Mouse (Mus musculus): ENCODE data around the gene Oip5. TPM values are rescaled to one million over a fixed set of nuclear protein-coding genes. Genes with fewer than 3 reads are reported as not detected.
"Not testable (repeated sequence)": the region's sequence is repeated elsewhere in the genome, so short reads cannot be mapped to it uniquely, and the experiment has no call there.

Oip5 gene
- 12.2 and 19.0 TPM in 2 replicates for total RNA-seq (2014; fragmentation: Nextera tagmentation)
- 17.7 and 19.9 TPM in 2 replicates for total RNA-seq (2017)

DNA sequence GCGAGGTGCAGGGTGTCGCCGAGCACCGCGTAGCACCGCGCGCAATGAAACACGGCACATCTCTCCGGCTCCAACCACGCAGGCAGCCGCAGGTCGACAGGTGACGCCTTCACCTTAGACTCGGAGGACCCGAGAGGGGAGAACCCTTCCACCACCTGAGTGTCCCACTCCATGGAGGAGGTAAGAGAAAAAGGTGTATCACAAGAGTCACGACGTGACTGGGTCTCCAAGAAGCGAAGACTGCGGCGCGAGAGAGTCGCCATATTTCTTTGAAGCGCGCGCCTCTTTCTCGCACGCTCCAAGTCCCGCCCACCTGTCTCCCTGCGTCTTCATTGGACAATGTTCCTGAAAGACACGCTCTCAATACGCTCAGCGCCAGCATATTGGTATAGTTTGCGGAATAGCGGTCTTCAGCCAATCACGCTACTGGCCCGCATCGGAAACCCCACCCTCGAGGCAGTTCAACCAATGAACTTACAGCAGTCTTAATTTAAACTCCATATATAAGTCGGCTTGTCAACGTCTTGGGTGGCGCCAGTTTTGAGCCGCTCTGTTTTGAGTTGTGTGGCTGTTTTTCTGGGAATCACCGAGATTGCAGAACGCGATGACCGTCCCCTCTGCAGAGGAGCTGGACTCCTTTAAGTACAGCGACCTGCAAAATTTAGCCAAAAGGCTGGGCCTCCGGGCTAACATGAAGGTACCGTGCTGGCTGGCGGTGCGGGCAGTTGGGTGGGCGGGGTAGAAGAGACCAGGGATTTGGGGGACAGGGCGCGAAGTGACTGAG is at the start of gene Oip5, which contains the start of gene Nusap1:
Oip5 (minus strand) TSS at position 271 of the 784 bp plus-strand sequence.
Nusap1 (plus strand) TSS at position 100 of the 784 bp plus-strand sequence.
- ATAC-seq (replicated peaks; ENCODE audit: poor library complexity, severe bottlenecking): peak; percentile 99

DNA sequence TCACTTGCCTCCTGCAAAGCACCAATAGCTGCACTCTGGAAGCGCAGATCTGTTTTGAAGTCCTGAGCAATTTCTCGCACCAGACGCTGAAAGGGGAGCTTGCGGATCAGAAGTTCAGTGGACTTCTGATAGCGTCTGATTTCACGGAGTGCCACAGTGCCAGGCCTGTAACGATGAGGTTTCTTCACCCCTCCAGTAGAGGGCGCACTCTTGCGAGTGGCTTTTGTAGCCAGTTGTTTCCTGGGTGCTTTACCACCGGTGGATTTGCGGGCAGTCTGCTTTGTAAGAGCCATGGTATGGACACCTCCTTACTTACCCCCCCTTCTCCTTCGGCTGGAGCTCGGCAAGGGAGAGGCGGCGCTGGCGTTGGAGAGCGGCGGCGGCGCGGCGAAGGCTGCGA is 47.5 kb upstream of the Oip5 start:
- not testable (repeated sequence) for ATAC-seq (replicated peaks; ENCODE audit: poor library complexity, severe bottlenecking)

DNA sequence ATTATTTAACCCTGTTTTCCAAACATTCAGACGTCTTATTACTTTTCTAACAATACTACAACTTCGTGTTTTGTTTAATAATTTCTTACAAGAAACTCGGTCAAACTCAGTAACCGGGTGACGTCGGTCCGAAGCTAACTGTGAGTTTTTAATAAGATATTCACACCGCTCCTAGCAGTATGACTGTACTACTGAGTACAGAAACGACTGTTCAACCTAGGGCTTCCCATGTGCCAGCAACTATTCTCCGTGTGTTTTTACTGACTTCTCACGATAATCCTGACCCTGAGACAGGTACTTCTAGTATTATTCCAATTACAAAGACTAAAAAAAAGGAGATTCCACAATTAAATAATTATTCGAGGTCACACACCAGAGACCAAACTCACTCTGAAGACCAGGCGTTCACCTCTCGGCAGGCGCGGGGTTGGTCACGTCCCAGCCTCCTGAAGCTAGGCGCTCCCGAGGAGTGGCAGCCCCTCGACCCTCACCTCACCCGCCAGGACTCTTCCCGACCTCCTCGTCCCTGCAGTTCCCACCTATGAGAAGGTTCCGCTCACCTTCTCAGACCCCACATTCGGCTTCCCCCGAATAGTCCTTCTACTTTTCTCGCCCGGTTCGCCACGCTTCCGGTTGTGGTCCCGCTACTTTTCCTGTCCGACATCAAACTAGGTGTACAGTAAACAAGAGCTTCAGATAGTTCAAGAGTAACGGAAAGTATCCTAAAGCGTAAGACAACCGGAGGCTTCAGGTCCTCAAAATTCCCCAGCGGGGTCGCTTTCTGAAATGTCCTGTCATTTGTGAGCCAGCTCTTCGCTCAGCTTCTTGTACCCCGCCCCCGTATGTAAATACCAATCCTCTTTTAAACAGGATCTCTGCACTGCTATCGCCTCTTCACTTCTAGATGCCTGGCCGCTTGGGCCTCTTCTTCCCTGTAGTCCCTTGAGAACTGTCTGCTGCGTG is 44.2 kb upstream of the Oip5 start, which contains the start of gene Ndufaf1:
Ndufaf1 (minus strand) TSS at position 608 of the 963 bp plus-strand sequence.
- peak; percentile 86 for ATAC-seq (replicated peaks; ENCODE audit: poor library complexity, severe bottlenecking)

DNA sequence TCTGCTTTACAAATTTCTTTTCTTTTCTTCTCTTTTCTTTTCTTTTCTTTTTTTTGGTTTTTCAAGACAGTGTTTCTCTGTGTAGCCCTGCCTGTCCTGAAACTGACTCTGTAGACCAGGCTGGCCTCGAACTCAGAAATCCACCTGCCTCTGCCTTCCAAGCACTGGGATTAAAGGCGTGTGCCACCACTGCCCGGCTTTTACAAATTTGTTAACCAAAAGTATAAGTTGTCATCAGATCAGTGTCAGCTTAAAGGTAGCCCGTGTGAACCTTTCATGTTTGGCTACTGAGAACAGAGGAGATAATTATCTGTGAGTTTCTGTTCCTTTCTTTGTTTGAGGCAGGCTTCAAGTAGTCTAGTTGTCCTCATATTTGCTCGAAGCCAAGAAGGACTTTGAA is 26.0 kb upstream of the Oip5 start:
- no peak for ATAC-seq (replicated peaks; ENCODE audit: poor library complexity, severe bottlenecking)

DNA sequence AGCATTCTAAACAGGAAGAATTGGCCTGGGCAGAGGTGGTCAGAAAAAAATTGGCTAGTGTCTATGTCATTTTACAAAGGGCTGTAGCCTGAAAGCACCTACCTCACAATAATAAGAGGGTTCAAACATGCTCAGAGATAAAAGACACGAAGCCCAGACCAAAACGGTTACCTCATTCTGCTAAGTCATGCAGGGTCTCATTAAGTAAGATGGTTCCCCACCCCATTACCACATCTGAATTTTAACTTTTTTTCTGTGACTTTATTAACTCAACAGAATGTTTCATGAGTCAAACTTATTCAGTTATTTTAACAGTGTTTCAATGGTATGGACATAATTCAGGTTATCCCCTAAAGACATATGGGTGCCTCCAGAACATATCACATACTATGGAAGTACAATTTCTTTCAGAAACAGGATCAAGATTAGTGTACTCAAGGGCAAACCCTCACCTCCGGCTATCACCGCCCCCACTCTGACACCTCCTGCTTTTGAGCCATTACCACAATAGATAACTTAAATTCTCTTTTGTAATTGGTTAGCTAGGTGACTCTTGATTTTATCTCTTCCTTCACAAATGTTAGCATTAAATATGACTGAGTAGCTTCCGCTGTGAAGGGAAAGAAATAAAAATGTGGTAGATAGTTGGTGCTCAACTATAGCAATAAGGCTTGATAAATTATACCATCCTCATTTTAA is 23.1 kb upstream of the Oip5 start:
- ATAC-seq (replicated peaks; ENCODE audit: poor library complexity, severe bottlenecking): no peak

DNA sequence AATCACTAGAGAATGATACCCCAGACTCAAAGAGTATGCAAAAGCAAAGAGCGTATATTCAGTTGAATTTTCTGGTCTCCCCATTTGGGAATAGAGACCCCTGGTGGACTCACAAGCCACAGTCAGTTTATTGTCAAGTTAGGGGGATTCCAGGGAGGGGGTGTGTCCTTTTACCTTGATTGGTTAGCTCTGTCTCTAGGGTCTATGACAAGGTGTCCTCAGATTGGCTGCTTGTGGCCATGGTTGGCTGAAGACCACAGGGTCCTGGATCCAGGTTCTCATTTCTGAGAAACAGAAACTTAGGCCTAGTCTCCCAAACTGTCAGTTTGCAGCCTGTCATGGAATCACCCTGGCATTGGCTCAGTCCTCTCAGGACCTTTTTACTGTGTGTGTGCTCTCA is 18.5 kb upstream of the Oip5 start:
- ATAC-seq (replicated peaks; ENCODE audit: poor library complexity, severe bottlenecking): no peak

DNA sequence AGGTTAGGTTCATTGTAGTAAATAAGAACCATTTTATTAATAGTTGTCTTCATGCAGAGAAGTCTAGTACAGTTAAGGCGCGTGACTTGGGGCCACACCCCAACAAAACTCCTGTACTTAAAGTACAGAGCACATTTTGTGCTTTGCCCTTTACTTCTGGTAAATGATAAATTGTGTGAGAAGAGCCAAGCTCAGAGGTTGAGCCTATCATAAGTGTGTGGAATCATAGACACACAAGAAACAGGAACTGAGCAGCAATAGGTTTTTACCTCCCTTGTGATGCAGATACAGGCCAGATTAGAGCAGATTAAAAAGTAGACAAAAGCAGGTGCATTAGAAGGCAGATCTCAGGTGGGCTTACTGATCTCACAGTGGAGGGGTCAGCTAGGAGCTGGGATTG is 3.0 kb upstream of the Oip5 start:
- ATAC-seq (replicated peaks; ENCODE audit: poor library complexity, severe bottlenecking): no peak

DNA sequence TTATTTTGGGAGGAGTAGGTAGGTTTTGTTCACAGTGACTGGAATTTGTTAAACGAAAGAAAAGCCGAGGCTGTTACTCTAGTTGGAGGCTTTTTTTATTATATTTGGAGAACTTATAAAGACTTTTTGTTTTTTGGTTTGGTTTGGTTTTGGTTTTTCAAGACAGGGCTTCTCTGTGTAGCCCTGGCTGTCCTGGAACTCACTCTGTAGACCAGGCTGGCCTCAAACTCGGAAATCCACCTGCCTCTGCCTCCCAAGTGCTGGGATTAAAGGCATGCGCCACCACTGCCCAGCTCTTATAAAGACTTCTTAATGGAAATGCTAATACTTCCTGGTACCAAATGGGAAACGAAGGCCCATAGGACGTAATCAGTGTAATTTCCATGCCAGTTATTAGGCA is 733 bp upstream of the Oip5 start:
- not testable (repeated sequence) for ATAC-seq (replicated peaks; ENCODE audit: poor library complexity, severe bottlenecking)

DNA sequence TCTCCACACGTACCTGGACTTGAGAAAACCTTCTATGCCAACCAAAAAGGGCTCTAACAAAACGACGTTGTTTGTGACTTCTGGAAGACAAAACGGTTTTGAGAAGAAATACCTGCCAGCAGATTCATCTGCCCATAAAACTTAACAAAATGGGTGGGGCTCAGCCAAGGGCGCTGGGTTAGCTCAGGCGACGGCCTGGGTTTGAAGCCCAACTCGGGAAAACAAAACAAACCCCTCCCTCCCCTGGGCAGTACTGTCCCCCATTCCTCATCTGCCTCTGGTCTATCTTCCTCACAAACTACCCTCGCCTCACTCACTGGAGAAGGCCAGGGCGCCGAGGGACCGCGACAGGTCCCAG is 449 bp downstream of the Oip5 start:
- ATAC-seq (replicated peaks; ENCODE audit: poor library complexity, severe bottlenecking): no peak

DNA sequence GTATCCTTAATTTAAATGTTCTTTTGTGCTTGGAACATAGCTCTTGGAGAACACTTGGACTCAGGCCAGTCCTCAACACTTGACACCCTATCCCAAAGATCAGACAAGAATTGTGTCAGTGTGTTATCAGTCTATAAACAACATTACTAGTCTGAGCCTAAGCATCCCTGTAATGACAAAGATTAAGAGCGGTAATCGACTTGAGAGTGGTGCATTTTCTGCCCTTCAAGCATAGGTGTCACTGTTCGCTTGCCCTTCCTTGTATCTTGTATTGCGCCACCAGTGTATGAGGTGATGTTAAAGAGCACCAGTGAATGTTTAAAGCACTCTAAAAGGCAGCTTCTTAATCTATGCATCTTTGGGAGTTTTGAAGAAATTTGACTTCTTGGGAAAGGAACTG is 11.2 kb downstream of the Oip5 start:
- ATAC-seq (replicated peaks; ENCODE audit: poor library complexity, severe bottlenecking): peak; percentile 37; the same call in 1 of the 2 replicates

DNA sequence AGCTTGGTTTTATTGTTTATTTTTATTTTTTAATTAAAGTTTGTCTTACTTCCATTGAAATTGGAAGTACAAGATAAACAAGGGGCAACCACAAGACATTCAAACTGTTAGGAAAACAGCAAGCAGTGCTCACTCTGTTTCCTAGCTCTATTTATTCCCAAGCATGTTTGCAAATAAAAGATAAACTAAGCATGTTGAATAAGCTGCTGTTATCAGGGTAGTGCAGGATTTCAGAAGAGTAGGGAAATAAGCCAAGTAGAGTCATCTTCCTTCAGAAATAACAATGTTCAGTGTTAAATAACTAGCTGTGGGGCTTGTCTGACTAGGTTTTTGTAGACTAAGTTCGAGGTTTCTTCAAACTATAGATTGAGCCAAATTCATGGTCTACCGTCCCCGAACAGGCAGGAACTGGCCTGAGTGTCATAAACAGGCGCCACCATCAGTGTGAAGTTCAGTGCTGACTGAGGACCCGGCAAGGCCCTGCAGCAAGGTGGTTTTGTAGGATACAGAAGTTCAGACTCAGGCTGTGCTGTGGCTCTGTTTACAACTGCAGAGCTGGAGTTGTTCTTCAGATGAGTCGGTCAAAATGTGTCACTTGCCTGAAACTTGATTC is 12.8 kb downstream of the Oip5 start:
- no peak for ATAC-seq (replicated peaks; ENCODE audit: poor library complexity, severe bottlenecking)

DNA sequence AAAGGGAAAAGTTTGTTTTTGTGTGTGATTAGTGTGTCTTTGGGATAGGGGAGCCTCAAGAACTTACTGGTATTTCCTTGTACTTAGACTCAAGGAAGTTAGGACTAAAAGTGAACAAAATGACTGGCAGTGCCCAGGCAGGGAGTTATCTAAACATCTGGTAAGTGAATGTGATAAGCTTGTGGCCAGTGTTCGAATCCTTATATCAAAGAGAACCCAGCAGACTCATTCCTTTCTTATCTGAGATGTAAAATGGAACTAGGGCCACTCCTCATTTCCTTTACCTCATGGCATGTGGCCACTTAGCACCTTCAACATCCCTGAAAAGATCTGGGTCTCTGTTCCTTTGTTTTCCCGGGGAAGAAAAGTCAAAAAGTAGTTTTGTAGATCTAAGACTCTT is 14.4 kb downstream of the Oip5 start:
- ATAC-seq (replicated peaks; ENCODE audit: poor library complexity, severe bottlenecking): no peak

DNA sequence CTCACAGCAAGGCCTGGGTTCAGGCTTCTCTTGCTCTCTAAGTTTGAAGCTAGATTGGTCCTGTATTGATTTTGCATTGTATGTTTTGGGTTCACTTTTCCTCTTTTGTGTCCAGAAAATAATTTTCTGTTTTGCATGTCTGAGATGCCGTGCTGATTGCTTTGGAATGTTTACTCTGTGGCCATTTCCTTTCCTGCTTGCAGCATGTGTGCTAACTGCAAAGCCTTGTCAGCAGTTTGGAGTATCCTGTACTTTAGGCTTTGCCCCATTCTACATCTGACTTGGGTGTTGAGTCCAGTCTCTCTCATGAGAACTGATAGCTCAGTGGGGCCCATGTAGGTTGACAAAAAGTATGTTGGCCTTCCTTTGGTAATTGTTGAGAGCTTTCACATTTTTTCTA is 15.8 kb downstream of the Oip5 start:
- no peak for ATAC-seq (replicated peaks; ENCODE audit: poor library complexity, severe bottlenecking)

DNA sequence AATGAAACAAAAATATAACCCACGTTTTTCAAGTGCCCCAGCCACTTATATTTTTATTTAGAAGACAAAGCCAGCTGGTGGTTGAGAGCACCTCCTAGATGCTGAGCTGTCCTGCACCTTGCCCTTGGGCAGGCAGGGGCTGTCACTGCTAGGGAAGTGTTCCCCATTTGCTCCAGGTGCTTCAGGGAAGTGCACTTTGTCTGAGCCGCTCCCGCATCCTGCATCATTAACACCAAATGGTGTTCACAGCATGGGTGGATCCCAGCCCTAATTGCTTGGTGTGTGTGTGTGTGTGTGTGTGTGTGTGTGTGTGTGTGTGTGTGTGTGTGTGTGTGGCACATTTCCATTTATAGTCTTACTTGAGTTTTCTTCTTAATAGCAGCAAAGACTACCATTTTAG is 16.7 kb downstream of the Oip5 start:
- ATAC-seq (replicated peaks; ENCODE audit: poor library complexity, severe bottlenecking): not testable (repeated sequence)

DNA sequence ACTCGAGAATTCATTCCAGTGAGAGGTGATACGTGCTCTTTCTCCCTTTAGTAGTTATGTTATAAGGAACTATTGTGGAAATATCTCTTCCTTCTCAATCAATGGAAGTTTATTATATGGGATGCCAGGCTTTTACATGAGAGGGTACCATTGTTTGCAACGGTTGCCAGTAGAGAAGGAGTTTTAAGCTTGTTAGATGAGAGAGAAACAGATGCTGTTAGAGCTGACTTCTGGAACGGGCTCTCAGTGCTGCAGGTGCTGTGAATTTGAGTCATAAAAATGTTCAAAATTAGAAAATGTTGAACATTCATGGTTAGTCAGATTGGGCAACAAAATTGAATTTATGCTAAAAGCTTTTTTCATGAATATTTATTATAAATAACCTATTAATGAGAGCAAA is 17.2 kb downstream of the Oip5 start:
- no peak for ATAC-seq (replicated peaks; ENCODE audit: poor library complexity, severe bottlenecking)

DNA sequence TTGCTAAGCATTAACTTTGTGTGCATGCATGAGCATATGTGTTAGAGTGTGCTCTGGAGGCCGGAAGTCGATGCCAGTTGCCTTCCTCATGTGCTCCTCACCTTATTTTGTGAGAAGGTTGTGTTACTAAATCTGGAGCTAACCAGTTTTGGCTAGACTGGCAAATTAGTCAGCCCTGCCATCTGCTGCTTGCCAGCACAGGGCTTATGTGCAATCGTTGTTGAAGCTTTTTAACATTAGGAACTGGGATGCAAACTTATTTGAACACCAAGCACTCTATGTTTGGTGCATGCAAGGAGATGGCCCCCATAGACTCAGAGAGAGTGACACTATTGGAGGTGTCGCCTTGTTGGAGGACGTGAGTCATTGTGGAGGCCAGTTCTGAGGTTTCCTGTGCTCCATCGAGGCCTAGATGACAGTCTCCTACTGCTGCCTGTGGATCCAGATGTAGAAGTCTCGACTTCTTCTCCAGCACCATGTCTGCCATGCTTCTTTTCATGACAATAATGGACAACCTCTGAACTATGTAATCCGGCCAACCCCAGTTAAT is 21.4 kb downstream of the Oip5 start:
- 0 out of 2 replicates have a peak, but pooled peaks have one; percentile 11 for ATAC-seq (replicated peaks; ENCODE audit: poor library complexity, severe bottlenecking)

DNA sequence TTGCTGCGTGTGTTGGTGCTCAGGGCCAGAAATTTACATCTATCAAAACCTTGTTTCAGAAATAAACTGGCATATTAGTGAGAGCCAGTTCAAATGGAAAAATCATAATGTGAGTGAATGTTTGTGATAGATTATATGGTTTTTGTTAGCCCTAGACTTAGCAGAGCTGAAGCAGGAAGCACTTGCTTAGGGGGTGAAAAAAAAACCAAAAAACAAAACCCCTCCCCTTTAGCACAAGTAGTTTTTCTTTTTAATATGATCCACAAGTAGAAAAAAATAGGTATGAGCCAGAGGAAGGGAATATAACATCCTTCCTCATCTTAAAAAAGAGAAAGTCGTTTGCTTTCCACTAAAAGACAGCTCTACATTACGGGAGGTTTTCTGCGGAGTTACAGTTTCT is 23.0 kb downstream of the Oip5 start:
- ATAC-seq (replicated peaks; ENCODE audit: poor library complexity, severe bottlenecking): no peak

DNA sequence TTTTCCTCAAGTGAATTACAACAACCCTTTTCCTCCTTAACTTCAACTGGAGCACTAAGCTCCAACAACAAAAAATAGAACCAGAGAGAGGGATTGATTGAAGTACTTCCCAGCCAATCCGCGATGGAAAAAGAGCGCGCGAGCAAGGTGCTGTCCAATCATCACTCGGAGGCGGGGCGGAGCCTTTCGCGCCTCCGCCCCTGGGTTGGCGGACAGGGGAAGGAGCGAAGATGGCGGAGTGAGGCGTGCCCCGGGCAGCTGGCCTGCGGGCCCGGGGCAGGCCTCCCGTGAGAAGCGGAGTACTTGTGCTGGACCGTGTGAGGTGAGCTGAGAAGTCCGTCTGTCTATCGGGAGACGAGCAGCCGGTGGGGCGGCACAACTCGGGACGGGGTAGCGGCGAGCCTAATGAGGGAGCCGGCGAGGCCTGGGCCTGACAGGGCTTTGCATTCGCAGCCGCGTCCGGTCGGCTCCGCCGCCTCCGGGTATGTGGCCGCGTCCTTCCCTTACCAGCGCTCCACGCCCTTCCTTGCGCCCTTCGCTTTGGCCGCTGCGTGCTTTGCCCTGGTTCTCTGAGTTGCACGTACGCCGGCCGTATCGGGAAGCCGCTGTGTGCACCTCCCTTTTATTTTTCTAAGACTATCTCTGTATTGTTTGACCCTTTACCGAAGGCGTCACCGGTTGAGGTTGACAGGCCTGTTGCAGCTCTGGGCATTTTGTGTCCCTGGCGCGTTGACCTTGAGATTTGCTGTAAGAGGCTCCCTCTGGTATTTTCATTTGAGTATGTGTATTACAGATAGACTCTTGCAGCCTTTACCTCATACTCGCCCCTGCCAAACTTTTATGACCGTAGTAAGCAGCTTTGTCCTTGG is 23.9 kb downstream of the Oip5 start:
- peak; percentile 98 for ATAC-seq (replicated peaks; ENCODE audit: poor library complexity, severe bottlenecking)

DNA sequence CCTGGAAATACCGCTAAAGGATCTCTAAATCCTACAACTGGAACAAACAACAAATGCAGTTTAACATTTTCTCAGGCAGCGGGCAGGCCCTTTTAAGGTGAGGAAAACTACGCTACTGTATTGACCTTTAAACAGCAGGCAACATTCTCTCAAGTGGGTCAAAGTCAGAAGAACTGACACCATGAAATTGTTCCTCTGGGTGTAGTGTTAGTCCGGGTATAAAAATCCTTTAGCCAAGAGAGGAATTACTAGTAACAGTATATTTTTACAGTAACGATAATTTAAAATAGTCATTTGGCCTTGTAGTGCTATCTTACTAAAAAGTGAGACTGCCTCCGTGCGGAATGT is 24.5 kb downstream of the Oip5 start:
- ATAC-seq (replicated peaks; ENCODE audit: poor library complexity, severe bottlenecking): no peak

Measured in granulocyte monocyte progenitor cell, adult 5-6 weeks (primary cell).